8 mouse cellular contexts compared by ENCODE assay signal in genomic region chr3:79783630-79784361, GRCm38 (mm10). TPM values are rescaled to one million over a fixed set of nuclear protein-coding genes. Genes with fewer than 3 reads are reported as not detected.
DNase-seq lines count a peak whose midpoint lies in the region; ATAC-seq and TF ChIP-seq lines count a peak whose summit lies in the region.
"Had no signal": no experiment of that assay in that cellular context is flagged by ENCODE, and none has a peak within 500 bp of the region (broad histone marks: within the 10 kb centered on the region; RNA-seq: fewer than 3 reads in every experiment).

No protein-coding gene starts in this region.

- H3K9me3 ChIP-seq in lung, embryonic 15.5 days: no peaks in the 10 kb centered on the region
- no peaks in the 10 kb centered on the region for H3K9me3 ChIP-seq in heart, embryonic 10.5 days
- H3K9me3 ChIP-seq in limb, embryonic 15.5 days: no peaks in the 10 kb centered on the region
- H3K9me3 ChIP-seq in stomach, postnatal 0 days (ENCODE audit: control insufficient read depth, low read length): no peaks in the 10 kb centered on the region
- no peaks in the 10 kb centered on the region for H3K9me3 ChIP-seq in forebrain, embryonic 15.5 days

- no peak overlapping the region for H3K27ac ChIP-seq in lung, embryonic 15.5 days
- peak overlapping the region; percentile 83 for H3K27ac ChIP-seq in heart, embryonic 10.5 days
- H3K27ac ChIP-seq in limb, embryonic 15.5 days: no peak overlapping the region
- no peak overlapping the region for H3K27ac ChIP-seq in stomach, postnatal 0 days (replicated peaks)
- H3K27ac ChIP-seq in forebrain, embryonic 15.5 days (replicated peaks): no peak overlapping the region

- no peaks in the 10 kb centered on the region for H3K36me3 ChIP-seq in lung, embryonic 15.5 days
- no peaks in the 10 kb centered on the region for H3K36me3 ChIP-seq in heart, embryonic 10.5 days
- no peaks in the 10 kb centered on the region for H3K36me3 ChIP-seq in limb, embryonic 15.5 days
- H3K36me3 ChIP-seq in stomach, postnatal 0 days (ENCODE audit: control insufficient read depth, insufficient read depth, low read length): no peaks in the 10 kb centered on the region
- no peaks in the 10 kb centered on the region for H3K36me3 ChIP-seq in forebrain, embryonic 15.5 days

- peaks cover 10% of the 10 kb centered on the region for H3K4me1 ChIP-seq in lung, embryonic 15.5 days
- 0 out of 2 replicates have a peak, but pooled peaks cover 11% of the 10 kb centered on the region for H3K4me1 ChIP-seq in heart, embryonic 10.5 days
- H3K4me1 ChIP-seq in limb, embryonic 15.5 days: no peaks in the 10 kb centered on the region
- no peaks in the 10 kb centered on the region for H3K4me1 ChIP-seq in stomach, postnatal 0 days (replicated peaks; ENCODE audit: control insufficient read depth, insufficient read depth)
- no peaks in the 10 kb centered on the region for H3K4me1 ChIP-seq in forebrain, embryonic 15.5 days
- H3K4me1 ChIP-seq: megakaryocyte, embryonic 14.5 days had no signal

- peak overlapping the region; percentile 15; the same call in 1 of the 2 replicates for H3K4me3 ChIP-seq in lung, embryonic 15.5 days
- H3K4me3 ChIP-seq in heart, embryonic 10.5 days: peak overlapping the region; percentile 51
- peak overlapping the region; percentile 9; the same call in 1 of the 2 replicates for H3K4me3 ChIP-seq in limb, embryonic 15.5 days
- H3K4me3 ChIP-seq in stomach, postnatal 0 days (ENCODE audit: low read depth, low read length): no peak overlapping the region
- H3K4me3 ChIP-seq in forebrain, embryonic 15.5 days: no peak overlapping the region
- H3K4me3 ChIP-seq: megakaryocyte, embryonic 14.5 days had no signal

- no peaks in the 10 kb centered on the region for H3K27me3 ChIP-seq in lung, embryonic 15.5 days
- H3K27me3 ChIP-seq in heart, embryonic 10.5 days (ENCODE audit: insufficient read depth, poor library complexity, severe bottlenecking): no peaks in the 10 kb centered on the region
- no peaks in the 10 kb centered on the region for H3K27me3 ChIP-seq in limb, embryonic 15.5 days
- no peaks in the 10 kb centered on the region for H3K27me3 ChIP-seq in stomach, postnatal 0 days (ENCODE audit: control insufficient read depth, insufficient read depth, low read length)
- no peaks in the 10 kb centered on the region for H3K27me3 ChIP-seq in forebrain, embryonic 15.5 days

- DNase-seq in lung, adult 18-20 months: no peak
- peak; percentile 82 for DNase-seq in heart, embryonic 10.5 days (ENCODE audit: low spot score)
- DNase-seq in stomach, postnatal 0 days (ENCODE audit: low spot score): no peak
- no peak for DNase-seq in spleen, postnatal 36 days (ENCODE audit: low spot score in 2 of 2)

- ATAC-seq in lung, embryonic 15.5 days (ENCODE audit: borderline replicate concordance, extremely low read depth, low FRiP score, low TSS enrichment): peak; percentile 65; the same call in 1 of the 2 replicates
- no peak for ATAC-seq in limb, embryonic 15.5 days (ENCODE audit: insufficient number of reproducible peaks, low FRiP score, low TSS enrichment, low read depth)
- no peak for ATAC-seq in stomach, postnatal 0 days (ENCODE audit: low FRiP score, low TSS enrichment)
- ATAC-seq in forebrain, embryonic 15.5 days (replicated peaks): no peak; the same call in 1 of the 2 replicates

- TF ChIP-seq EP300 in stomach, postnatal 0 days (optimal IDR thresholded peaks at IDR 0.05): no peak

- WGBS in lung, embryonic 15.5 days: 5% methylated on average over 10 of the region's 10 CpGs
- WGBS in heart, embryonic 10.5 days: 18% methylated on average over 10 of the region's 10 CpGs
- WGBS in limb, embryonic 15.5 days: 24% methylated on average over 10 of the region's 10 CpGs
- WGBS in stomach, postnatal 0 days: 28% methylated on average over 10 of the region's 10 CpGs
- 55% methylated on average over 10 of the region's 10 CpGs for WGBS in forebrain, embryonic 15.5 days

- no peak for TF ChIP-seq CTCF in stomach, postnatal 0 days (IDR thresholded peaks at IDR 0.05; ENCODE audit: low read depth)

- H3K9ac ChIP-seq in lung, embryonic 15.5 days: no peak overlapping the region
- H3K9ac ChIP-seq in limb, embryonic 15.5 days: no peak overlapping the region
- no peak overlapping the region for H3K9ac ChIP-seq in stomach, postnatal 0 days (ENCODE audit: low read length)
- H3K9ac ChIP-seq in forebrain, embryonic 15.5 days (replicated peaks): no peak overlapping the region

- H3K4me2 ChIP-seq in lung, embryonic 15.5 days: peak overlapping the region; percentile 52
- H3K4me2 ChIP-seq in limb, embryonic 15.5 days: peak overlapping the region; percentile 27
- H3K4me2 ChIP-seq in stomach, postnatal 0 days (replicated peaks; ENCODE audit: low read depth): peak overlapping the region; percentile 23; the same call in 1 of the 2 replicates
- no peak overlapping the region for H3K4me2 ChIP-seq in forebrain, embryonic 15.5 days (replicated peaks)

RNA-seq across cellular contexts. Expression of gene Rxfp1, which starts 46.1 kb away (rescaled TPM):
- 0.63 and 1.3 TPM in 2 replicates for polyA plus RNA-seq in lung, embryonic 15.5 days (2015; fragmentation: Nextera tagmentation; extraction: Ambion mirVana)
- 2.8 and 6.0 TPM in 2 replicates for polyA plus RNA-seq in heart, embryonic 10.5 days (2016; fragmentation: Nextera tagmentation; extraction: Ambion mirVana)
- 0.14 and 0.26 TPM in 2 replicates for polyA plus RNA-seq in limb, embryonic 15.5 days (2015; fragmentation: Nextera tagmentation; extraction: Ambion mirVana)
- 0.04 TPM in 1 of 2 replicates, not detected in the other for polyA plus RNA-seq in stomach, postnatal 0 days (2015; fragmentation: Nextera tagmentation; extraction: Ambion mirVana)
- 0.22 and 0.28 TPM in 2 replicates for polyA plus RNA-seq in forebrain, embryonic 15.5 days (2015; fragmentation: Nextera tagmentation; extraction: Ambion mirVana)

Comparison
In these comparisons a context has a peak if more than half of its experiments do, and no peak if none do; other contexts are left out.
1. H3K4me3 ChIP-seq: peak in lung, embryonic 15.5 days (single experiment), heart, embryonic 10.5 days (single experiment) and limb, embryonic 15.5 days (single experiment); none in stomach, postnatal 0 days (single experiment) and forebrain, embryonic 15.5 days (single experiment).